Mouse (Mus musculus): Measurements from ENCODE around the gene Ntn3.
A peak's percentile ranks its signal among the peaks of the same experiment; 100 is the strongest.

The Ntn3 gene

DNA sequence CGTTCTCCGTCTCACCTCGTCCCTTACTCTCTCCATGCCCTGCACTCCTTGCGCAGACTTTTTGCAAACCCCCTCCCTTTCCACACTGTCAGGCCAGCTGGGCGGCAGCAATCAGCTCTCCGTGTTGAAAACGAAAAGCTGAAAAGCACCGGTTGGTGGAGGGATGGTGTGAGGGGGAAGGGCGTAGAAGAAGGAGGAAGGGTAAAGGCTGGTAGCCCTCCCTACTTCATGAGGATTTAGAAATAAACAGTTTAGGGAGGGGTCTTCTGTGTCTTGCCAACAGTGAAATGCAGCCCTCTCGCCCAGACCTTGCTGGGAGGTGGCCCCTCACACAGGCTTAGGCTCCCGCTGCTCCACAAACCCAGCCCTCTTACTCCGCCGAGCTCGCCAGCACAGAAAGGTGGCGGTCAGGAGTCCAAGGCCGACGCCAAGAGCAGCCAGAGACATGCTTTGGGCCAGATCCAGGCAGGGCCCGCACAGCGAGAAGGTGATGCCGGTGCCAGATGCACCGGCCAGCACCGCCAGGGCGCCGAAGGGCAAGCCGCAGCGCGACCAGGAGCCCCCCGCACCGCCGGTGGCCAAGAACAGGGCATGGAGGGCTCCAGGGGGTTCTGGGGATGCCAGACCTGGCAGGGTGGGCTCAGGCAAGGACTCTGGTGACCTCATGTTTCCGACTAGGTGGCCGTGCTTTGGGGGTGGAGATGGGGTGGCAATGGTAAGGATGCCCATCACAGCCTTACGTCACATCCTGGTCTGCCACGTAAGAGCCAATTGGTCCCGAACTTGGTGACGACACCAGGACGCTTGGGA, 2.5 kb upstream of the Ntn3 start:
- peak; percentile 54 for DNase-seq (ENCODE audit: low spot score)

DNA sequence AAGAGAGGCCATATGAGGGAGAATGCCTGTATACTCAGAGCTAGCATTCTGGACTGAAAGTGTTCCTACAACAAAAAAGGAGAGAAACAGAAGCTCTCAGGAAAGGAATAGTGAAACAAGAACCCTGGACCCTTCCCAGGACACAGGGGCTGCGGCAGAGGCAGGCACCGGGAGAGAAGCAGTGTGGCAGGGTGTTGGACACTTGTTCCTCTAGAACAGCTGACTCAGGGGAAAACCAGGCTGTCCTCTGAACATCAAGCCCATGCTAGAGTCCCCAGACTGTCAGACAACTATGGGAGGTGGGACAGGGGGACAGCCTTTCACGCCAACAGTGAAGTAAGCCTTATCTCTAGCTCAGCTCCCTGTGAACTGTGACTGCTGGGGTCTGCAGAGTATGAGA, 1.3 kb upstream of the Ntn3 start:
- no peak for DNase-seq (ENCODE audit: low spot score)

GRCm38 (mm10) chr17:24209916-24210240, 547 bp upstream of the Ntn3 start:
- no peak for DNase-seq (ENCODE audit: low spot score)

GRCm38 (mm10) chr17:24208641-24209042, 689 bp downstream of the Ntn3 start:
- peak; percentile 42 for DNase-seq (ENCODE audit: low spot score)

- no peak for DNase-seq (ENCODE audit: low spot score)
These were observed 1.3 kb downstream of the Ntn3 start for GRCm38 (mm10) chr17:24207768-24208640.

DNA sequence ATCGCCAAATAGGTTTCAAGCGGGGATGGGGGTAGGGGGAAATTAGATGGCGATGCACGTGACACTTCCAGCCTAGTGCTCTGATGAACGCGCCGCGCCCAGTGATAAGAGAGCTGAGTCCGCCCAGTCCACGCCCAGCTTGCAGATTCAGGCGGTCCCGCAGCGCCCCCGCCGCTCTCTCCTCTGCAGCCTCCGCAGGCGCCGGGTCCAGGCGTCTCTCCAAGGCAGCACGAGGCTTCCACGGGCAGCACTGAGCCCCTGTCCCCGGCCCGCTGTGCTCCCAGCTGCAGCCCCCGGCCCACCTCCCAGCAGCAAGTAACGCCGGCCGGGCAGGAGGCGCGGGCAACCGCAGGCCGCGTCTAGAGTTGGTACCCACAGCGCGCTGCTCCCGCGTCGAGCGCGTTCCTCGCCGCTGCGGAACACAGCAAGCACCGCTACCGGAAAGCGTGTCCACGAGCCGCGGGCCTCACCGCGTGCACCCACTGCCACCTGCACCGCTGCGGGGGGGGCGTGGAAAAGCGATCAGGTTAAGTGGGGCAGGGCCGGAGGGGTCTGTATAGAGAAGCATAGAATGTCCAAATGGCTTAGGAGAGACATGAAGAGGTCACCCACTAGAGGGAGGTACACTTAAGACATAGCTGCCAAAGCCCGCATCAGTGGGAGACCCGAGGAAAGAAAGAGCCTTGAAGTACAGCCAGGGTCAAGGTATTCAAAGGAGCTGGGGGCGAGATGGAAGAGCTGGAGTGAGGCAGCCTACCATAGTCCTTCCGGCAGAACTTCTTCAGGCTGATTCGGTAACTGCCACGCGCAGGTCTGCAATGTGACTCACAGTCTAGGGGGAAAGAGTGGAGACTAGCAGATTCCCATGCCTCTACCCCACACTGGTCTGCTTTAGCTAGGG, 2.6 kb downstream of the Ntn3 start:
- DNase-seq (ENCODE audit: low spot score) = peak; percentile 71

GRCm38 (mm10) chr17:24205908-24206361, 3.4 kb downstream of the Ntn3 start:
- no peak for DNase-seq (ENCODE audit: low spot score)

- DNase-seq (ENCODE audit: low spot score) = peak; percentile 96
These were observed 3.9 kb downstream of the Ntn3 start, which contains the start of gene Tbc1d24 for GRCm38 (mm10) chr17:24205284-24205888. Tbc1d24 (minus strand) TSS chr17:24205562.

GRCm38 (mm10) chr17:24204846-24205245, 4.5 kb downstream of the Ntn3 start:
- no peak for DNase-seq (ENCODE audit: low spot score)

DNA sequence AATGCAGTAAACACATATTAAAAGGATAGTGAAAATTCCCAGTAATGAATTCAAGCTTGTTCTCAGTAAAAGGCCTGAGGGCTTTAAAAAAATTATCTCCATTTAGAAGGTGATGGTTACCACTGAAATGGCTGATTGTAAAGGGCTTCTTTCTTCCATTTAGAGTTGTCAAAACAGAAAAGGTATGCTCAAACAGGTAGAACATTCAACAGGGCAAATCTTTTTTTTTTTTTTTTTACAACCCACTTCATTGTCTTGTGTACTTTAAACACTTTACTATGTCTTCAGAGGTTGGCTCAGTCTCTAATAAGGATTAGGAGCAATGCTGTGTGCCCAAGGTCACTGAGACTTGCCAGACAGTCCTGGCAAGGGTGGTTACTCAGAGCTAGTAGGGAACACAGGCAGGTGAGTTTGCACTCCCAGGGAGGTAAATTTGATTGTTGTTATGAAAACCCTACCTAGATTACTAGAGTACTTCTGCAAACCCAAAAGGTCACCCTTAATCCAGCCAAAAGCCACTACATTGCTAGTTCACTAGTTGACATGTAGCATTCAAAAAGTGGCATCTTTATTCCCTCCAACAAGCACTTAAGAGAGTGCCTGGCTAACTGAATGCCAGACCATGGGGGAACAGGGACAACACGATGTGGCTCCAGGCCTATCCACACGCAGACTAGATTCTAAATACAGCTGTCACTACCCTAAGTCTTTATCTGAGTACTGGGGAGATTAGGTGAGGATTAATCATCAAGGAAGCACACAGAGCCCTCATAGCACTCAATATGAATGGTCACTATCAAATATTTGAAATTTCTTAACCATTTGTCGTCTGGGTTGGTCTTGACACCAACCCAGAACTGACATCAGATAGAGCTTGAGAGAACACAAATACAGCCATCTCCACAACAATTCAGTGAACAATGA, 5.5 kb downstream of the Ntn3 start:
- no peak for DNase-seq (ENCODE audit: low spot score)

DNA sequence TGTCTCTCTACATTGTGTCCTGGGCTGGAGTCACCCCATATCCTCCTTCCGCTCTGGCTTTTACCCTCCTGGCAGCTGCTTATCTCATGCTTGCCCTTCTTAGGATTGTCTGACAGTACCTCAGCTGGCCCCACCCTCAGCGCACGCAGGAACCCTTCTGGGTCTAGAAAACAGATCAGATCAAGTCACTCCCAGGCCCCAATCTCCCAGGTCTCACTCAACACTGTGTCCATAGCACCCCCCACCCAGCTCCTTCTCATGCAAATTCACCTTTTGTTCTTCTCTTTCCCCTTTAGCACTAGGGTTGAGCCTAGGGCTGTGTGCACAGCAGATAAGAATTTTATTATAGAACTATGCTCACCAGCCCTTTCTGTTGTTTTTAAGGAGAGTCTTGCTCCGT, 6.3 kb downstream of the Ntn3 start:
- no peak for DNase-seq (ENCODE audit: low spot score)

- no peak for DNase-seq (ENCODE audit: low spot score)
These were observed 8.2 kb downstream of the Ntn3 start for GRCm38 (mm10) chr17:24201092-24201491.

- no peak for DNase-seq (ENCODE audit: low spot score)
These were observed 9.6 kb downstream of the Ntn3 start for GRCm38 (mm10) chr17:24199741-24200140.

- no peak for DNase-seq (ENCODE audit: low spot score)
These were observed 10.1 kb downstream of the Ntn3 start for GRCm38 (mm10) chr17:24199252-24199651.

DNA sequence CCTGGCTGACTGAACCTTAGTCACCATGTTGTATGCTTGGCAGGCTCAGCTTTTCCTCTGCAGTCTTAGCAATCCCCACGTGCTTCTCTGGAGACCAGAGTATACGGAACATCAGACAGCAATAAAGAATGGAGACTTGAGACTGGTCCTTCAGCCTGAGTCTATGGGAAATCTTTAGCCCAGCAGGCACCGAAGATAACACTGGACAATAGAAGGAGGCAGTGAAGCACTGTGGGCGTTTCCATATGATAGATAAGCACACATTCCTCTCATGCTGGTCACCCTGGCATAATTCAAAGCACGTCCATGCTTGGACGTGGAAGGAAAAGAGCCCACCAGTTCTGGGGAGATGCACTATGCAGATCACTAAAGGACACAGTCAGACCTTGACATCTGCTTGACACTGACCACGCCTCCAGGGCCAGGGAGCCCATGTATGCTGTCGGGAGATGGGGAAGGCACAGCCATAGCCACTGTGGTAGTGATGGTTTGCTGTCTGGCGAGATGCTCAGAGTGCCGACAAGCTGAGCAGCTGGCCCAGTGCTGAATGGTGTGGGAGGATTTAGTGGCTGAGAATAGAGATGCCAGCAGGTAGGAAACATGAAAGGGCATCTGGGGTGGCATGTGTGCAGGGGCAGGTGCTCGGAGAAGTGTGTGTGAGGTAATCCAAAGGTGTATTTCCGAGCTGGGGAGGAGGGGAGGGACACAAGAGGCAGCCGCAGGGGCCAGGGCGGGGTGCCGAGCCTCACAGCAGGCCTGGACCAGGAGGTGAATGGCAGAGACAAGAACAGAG, 12.1 kb downstream of the Ntn3 start:
- DNase-seq (ENCODE audit: low spot score) = no peak

GRCm38 (mm10) chr17:24195349-24195748, 14.0 kb downstream of the Ntn3 start:
- DNase-seq (ENCODE audit: low spot score) = no peak

- no peak for DNase-seq (ENCODE audit: low spot score)
These were observed 15.6 kb downstream of the Ntn3 start for GRCm38 (mm10) chr17:24193769-24194168.

DNA sequence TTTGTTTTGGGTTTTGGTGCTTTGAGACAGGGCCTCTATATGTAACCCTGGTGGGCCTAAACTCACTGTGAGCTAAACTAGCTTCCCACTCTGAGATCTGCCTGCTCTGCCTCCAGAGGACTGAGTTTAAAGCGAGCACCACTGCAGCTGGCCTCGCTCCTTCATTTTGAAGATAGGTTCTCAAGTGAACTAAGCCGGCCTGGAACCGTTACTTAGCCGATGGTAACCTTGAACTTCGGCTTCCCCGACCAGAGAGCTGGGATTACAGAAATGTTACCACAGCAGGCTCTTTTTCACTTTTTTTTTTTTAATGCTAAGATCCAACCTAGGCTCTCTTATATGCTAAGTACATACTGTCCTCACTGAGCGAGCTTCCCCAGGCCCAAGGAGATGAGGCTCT, 16.1 kb downstream of the Ntn3 start:
- DNase-seq (ENCODE audit: low spot score) = no peak

DNA sequence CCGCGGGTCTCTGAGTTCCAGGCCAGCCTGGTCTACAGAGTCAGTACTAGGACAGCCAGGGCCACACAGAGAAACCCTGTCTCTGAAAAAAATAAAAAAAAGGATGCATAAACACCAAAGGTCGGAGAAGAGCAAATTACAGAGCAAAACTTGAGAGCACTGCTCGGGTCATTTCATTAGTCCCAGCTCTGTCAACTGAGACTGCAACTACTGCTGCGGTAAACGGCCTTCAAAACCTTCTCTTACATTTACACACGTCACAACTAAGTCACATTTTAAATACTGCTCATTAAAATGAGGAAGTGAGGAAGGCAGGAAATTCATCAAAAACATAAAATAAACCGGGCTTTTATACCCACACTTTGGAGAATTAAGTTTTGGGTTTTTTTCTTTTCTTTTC, 16.5 kb downstream of the Ntn3 start:
- DNase-seq (ENCODE audit: low spot score) = no peak

- no peak for DNase-seq (ENCODE audit: low spot score)
These were observed 17.9 kb downstream of the Ntn3 start for GRCm38 (mm10) chr17:24191481-24191880.

Data from ovary, postnatal 36 days (tissue).